16 mouse cellular contexts compared by ENCODE assay signal in genomic region chr13:107573499-107574355, GRCm38 (mm10).
DNase-seq lines count a peak whose midpoint lies in the region; ATAC-seq lines count a peak whose summit lies in the region.
"Had no signal": no experiment of that assay in that cellular context is flagged by ENCODE, and none has a peak within 500 bp of the region (broad histone marks: within the 10 kb centered on the region; RNA-seq: fewer than 3 reads in every experiment).

No protein-coding gene starts in this region.

- no peaks in the 10 kb centered on the region; the same call in 1 of the 2 replicates for H3K4me1 ChIP-seq in hindbrain, embryonic 16.5 days (ENCODE audit: control insufficient read depth, insufficient read depth, low read depth, low read length)
- H3K4me1 ChIP-seq in hindbrain, embryonic 12.5 days, result 0 out of 2 replicates have a peak, but pooled peaks cover 2% of the 10 kb centered on the region

- no peak overlapping the region for H3K27ac ChIP-seq in hindbrain, embryonic 16.5 days (ENCODE audit: low read depth, low read length)
- H3K27ac ChIP-seq in hindbrain, embryonic 12.5 days, result no peak overlapping the region
- H3K27ac ChIP-seq: heart, embryonic 15.5 days had no signal

- no peaks in the 10 kb centered on the region for H3K36me3 ChIP-seq in hindbrain, embryonic 16.5 days (ENCODE audit: control insufficient read depth, insufficient read depth, low read length)
- H3K36me3 ChIP-seq in hindbrain, embryonic 12.5 days, result no peaks in the 10 kb centered on the region
- H3K36me3 ChIP-seq: G1E; heart, embryonic 15.5 days had no signal

- no peaks in the 10 kb centered on the region for H3K9me3 ChIP-seq in hindbrain, embryonic 16.5 days (ENCODE audit: control insufficient read depth, low read length)
- H3K9me3 ChIP-seq in hindbrain, embryonic 12.5 days (replicated peaks), result no peaks in the 10 kb centered on the region
- H3K9me3 ChIP-seq: G1E; heart, embryonic 15.5 days had no signal

- intact Hi-C loops in left cerebral cortex, postnatal 36 days (cut with DNase I), result no loop called here

- H3K9ac ChIP-seq in hindbrain, embryonic 16.5 days (ENCODE audit: low read depth, low read length), result no peak overlapping the region
- no peak overlapping the region for H3K9ac ChIP-seq in hindbrain, embryonic 12.5 days
- H3K9ac ChIP-seq: heart, embryonic 15.5 days had no signal

- peak; percentile 71 for DNase-seq in brain, adult 2 months (ENCODE audit: low read depth, low spot score)
- peak; percentile 9 to 15 for DNase-seq in left cerebral cortex, postnatal 36 days (ENCODE audit: low spot score in 2 of 2)
- no peak for DNase-seq in heart, adult 9 months (ENCODE audit: low spot score in 2 of 2)
- DNase-seq: adrenal gland, adult 8-10 months; cerebellum, adult 8-10 months; gastrocnemius, postnatal 10 days; kidney, adult 11 months; lung, postnatal 10 days; thymus, postnatal 25 days had no signal

- no peak overlapping the region for H3K4me2 ChIP-seq in hindbrain, embryonic 16.5 days (ENCODE audit: low read length)
- no peak overlapping the region for H3K4me2 ChIP-seq in hindbrain, embryonic 12.5 days (replicated peaks)
- H3K4me2 ChIP-seq: heart, embryonic 15.5 days had no signal

- ATAC-seq in hindbrain, embryonic 16.5 days, result peak; percentile 20; the same call in 1 of the 2 replicates
- no peak for ATAC-seq in hindbrain, embryonic 12.5 days (ENCODE audit: low FRiP score)
- ATAC-seq in CD4-positive, CD25-positive, alpha-beta regulatory T cell, adult 4 months, result peak; percentile 63
- no peak for ATAC-seq in megakaryocyte progenitor cell, adult 5-6 weeks (replicated peaks; ENCODE audit: poor library complexity)
- ATAC-seq: midbrain, embryonic 16.5 days had no signal

- no peaks in the 10 kb centered on the region for H3K27me3 ChIP-seq in hindbrain, embryonic 16.5 days (replicated peaks; ENCODE audit: control insufficient read depth, insufficient read depth, low read length)
- H3K27me3 ChIP-seq in hindbrain, embryonic 12.5 days, result 0 out of 2 replicates have a peak, but pooled peaks cover 4% of the 10 kb centered on the region

- no peak overlapping the region for H3K4me3 ChIP-seq in hindbrain, embryonic 16.5 days (ENCODE audit: low read length)
- no peak overlapping the region for H3K4me3 ChIP-seq in hindbrain, embryonic 12.5 days
- H3K4me3 ChIP-seq: heart, embryonic 15.5 days had no signal

- WGBS in hindbrain, embryonic 16.5 days, result 80% methylated on average over 9 of the region's 9 CpGs
- WGBS in hindbrain, embryonic 12.5 days, result 87% methylated on average over 9 of the region's 9 CpGs

Comparison
In these comparisons a context has a peak if more than half of its experiments do, and no peak if none do; other contexts are left out.
1. ATAC-seq: peak in hindbrain, embryonic 16.5 days (single experiment) and CD4-positive, CD25-positive, alpha-beta regulatory T cell, adult 4 months (single experiment); none in hindbrain, embryonic 12.5 days (single experiment) and megakaryocyte progenitor cell, adult 5-6 weeks (single experiment).
2. DNase-seq: peak in brain, adult 2 months (single experiment) and left cerebral cortex, postnatal 36 days (2 of 2); none in heart, adult 9 months (0 of 2).